Mouse (Mus musculus): ENCODE data around the gene Nat10. TPM values are rescaled to one million over a fixed set of nuclear protein-coding genes. Genes with fewer than 3 reads are reported as not detected.

Nat10 gene
- polyA plus RNA-seq, 1 experiment from 2014 or later, result 30.7 TPM

DNA sequence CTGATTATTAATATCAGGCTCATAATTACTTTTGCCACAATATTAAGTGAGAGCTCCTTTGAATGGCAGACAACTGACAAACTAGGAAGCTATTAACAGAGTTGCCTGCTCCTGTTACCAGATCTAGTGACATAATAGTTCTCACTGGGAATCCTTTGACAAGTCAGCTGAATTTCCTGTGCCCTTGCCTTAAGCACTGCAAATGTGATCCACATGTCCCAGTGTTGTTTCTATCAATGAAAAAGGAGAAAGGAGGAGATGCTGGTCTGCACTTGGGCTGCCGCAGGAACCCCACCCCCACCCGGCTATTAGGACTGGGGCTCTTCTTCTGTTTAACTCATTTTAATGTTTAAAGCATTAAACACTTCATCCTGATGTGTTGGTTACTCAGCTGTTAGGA is 84.3 kb downstream of the Nat10 start:
- no peak overlapping the region for H3K9ac ChIP-seq
- H3K4me2 ChIP-seq (replicated peaks), result no peak overlapping the region
- ATAC-seq (ENCODE audit: insufficient number of reproducible peaks, insufficient read depth, low FRiP score, low TSS enrichment), result no peak
- H3K9me3 ChIP-seq, result no peaks in the 10 kb centered on the region
- 23% methylated on average over 2 of the region's 2 CpGs for WGBS
- peaks cover 25% of the 10 kb centered on the region for H3K4me1 ChIP-seq
- H3K27ac ChIP-seq, result no peak overlapping the region
- H3K27me3 ChIP-seq, result no peaks in the 10 kb centered on the region
- H3K36me3 ChIP-seq, result no peaks in the 10 kb centered on the region
- H3K4me3 ChIP-seq, result no peak overlapping the region

DNA sequence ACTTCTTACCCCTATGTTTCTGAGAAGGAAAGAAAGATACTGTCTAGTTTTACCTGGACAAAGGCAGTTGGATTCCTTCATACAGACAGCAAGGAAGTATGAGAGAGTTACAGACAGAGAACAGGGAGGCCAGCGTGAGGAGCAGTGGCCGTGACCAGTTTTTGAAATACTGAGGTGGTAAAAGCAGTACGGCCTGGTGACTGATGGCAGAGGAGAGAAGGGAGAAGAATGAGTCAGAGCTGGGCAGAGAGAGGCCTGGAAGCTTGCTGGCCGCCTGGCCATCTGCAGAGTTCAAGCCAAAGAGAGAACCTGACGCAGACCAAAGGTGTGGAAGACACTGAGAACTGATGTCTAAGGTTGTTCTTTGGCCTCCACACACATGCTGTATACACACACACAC is 85.7 kb downstream of the Nat10 start:
- Histone ChIP-seq H3K9me3 (no peaks in the 10 kb centered on the region), H3K9ac (no peak overlapping the region), H3K4me2 (replicated peaks) (no peak overlapping the region), H3K4me1 (peaks cover 25% of the 10 kb centered on the region), H3K27me3 (no peaks in the 10 kb centered on the region), H3K4me3 (no peak overlapping the region), H3K36me3 (no peaks in the 10 kb centered on the region), H3K27ac (no peak overlapping the region)
- WGBS, result 88% methylated on average over 5 of the region's 5 CpGs
- no peak for ATAC-seq (ENCODE audit: insufficient number of reproducible peaks, insufficient read depth, low FRiP score, low TSS enrichment)

DNA sequence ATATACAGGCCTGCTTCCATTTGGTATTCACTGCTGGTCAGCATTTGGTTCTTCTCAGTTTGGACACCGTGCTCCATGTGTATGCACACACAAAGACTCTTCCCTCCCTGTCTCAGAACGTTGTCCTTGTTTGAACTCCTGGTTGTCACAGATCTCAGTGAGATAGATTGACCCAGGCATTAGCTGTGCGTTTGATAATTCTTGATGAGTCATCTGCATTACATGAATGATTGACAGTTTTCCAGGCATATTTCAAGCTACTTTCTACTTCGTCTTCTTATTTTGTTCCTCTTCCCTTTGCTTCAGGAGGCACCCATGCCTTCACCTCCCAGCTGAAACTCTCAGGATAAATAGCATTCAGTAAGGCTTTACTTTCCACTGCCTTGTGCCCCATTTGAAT is 87.5 kb downstream of the Nat10 start:
- Histone ChIP-seq H3K9me3 (no peaks in the 10 kb centered on the region), H3K4me1 (peaks cover 33% of the 10 kb centered on the region), H3K27ac (no peak overlapping the region), H3K27me3 (no peaks in the 10 kb centered on the region), H3K4me2 (replicated peaks) (no peak overlapping the region), H3K4me3 (no peak overlapping the region), H3K36me3 (no peaks in the 10 kb centered on the region), H3K9ac (no peak overlapping the region)
- 81% methylated on average over 4 of the region's 4 CpGs for WGBS
- no peak for ATAC-seq (ENCODE audit: insufficient number of reproducible peaks, insufficient read depth, low FRiP score, low TSS enrichment)

DNA sequence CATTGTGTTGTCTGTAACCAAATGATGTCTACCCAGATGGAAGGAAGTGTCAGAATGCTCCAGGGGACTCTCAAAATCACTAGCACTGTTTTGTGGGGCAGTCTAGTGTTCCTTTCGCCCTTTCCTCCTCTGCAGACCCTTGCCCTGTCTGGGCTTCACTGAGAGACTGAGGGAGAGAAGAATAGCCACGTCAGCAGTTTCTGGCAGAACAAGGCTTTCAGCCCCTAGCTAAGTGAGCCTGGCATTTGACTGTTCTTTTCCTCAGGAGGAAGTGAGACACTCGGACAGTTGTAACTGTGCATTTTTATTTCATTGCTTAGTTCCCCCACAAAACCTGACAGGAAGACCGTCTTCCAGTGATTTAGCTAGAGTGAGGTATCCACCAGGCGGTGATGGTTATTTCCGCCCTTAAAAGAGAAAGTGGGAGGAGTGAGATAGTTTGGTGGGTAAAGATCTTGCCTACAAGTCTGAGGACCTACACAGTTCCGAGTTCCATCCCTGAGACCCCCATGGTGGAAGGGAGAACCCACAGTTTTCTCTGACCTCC is 88.4 kb downstream of the Nat10 start:
- H3K4me3 ChIP-seq, result no peak overlapping the region
- no peaks in the 10 kb centered on the region for H3K27me3 ChIP-seq
- no peak overlapping the region for H3K9ac ChIP-seq
- no peaks in the 10 kb centered on the region for H3K36me3 ChIP-seq
- 63% methylated on average over 7 of the region's 7 CpGs for WGBS
- no peak overlapping the region for H3K4me2 ChIP-seq (replicated peaks)
- ATAC-seq (ENCODE audit: insufficient number of reproducible peaks, insufficient read depth, low FRiP score, low TSS enrichment), result no peak
- peaks cover 34% of the 10 kb centered on the region for H3K4me1 ChIP-seq
- no peak overlapping the region for H3K27ac ChIP-seq
- no peaks in the 10 kb centered on the region for H3K9me3 ChIP-seq

Other genes with a start within 250 kb of the Nat10 start
- 21.2 and 22.7 TPM in 2 replicates for gene Abtb2, start 195.0 kb downstream of the Nat10 start, polyA plus RNA-seq (2016; fragmentation: Nextera tagmentation; extraction: Ambion mirVana)
- 458 and 465 TPM in 2 replicates for gene Caprin1, start 36.4 kb upstream of the Nat10 start, polyA plus RNA-seq (2016; fragmentation: Nextera tagmentation; extraction: Ambion mirVana)
- 17.8 and 19.6 TPM in 2 replicates for gene Lmo2, start 196.7 kb upstream of the Nat10 start, polyA plus RNA-seq (2016; fragmentation: Nextera tagmentation; extraction: Ambion mirVana)

All from embryonic facial prominence, embryonic 12.5 days (tissue).